Mouse (Mus musculus): ENCODE measurements around the gene Ube2u.

Ube2u gene

DNA sequence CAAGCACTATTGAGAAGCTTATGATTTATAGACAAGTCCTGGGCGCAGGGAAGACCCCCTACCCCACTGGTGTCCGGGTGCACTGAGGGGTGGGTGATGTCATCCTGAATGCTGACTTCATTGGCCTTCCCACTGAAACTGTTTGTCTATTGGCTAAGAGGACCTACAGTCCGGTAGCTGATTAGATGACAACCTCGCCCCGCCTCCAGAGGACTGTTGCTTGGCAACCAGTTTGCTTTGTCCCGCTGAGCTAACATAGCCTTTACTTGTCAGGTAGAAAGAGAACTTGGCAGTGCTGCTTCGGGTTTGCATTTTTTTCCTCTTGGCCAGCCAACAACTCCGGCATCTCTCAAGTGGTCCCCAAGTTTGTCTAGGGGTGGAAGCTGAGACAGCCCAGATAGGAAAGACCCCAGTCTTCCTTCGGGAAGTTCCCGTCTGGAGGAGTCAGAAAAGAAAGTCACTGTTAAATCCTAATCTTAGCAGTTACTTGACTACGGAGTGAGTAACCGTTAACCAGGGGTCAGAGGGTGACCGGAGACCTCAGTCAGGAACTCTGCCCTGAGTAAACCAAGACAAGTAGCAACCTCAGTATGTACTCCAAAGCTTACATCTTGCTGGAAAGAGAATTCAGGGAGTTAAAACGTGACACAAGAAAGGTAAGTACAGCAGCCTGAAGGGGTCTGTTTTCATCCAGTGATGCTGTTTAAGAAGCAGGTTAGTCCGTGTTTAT, at the start of gene Ube2u:
Gene Ube2u (plus strand): TSS at position 258 of the 730 bp plus-strand sequence.
- TF ChIP-seq GATA4 (IDR thresholded peaks at IDR 0.05; ENCODE audit: insufficient replicate concordance, low read length) = no peak

DNA sequence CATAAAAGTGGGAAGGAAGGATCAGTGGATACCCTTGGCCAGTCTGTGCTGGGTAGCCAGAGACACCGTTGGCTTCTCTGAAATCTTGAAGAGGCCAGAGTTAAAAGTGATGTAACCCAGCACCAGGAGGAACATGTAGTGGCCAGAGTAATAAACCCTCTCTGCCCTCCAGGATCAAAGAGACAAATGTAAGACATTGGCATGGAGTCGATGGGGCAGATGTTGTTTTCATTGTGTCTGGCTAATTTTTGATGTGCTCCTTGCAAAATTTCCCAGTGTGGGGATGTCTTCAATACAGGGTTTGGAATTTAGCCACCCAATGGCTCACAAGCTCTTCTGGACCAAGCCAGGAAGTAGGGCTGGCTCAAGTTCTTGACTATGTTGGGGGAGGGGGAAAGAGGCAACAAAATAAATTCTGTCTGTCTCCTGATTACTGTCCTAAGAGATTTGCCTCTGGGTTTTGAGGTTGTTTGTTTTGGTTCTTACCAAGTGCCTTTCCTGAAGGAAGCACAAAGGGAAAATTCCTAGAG, 49.2 kb upstream of the Ube2u start:
- TF ChIP-seq GATA4 (IDR thresholded peaks at IDR 0.05; ENCODE audit: insufficient replicate concordance, low read length) = no peak

DNA sequence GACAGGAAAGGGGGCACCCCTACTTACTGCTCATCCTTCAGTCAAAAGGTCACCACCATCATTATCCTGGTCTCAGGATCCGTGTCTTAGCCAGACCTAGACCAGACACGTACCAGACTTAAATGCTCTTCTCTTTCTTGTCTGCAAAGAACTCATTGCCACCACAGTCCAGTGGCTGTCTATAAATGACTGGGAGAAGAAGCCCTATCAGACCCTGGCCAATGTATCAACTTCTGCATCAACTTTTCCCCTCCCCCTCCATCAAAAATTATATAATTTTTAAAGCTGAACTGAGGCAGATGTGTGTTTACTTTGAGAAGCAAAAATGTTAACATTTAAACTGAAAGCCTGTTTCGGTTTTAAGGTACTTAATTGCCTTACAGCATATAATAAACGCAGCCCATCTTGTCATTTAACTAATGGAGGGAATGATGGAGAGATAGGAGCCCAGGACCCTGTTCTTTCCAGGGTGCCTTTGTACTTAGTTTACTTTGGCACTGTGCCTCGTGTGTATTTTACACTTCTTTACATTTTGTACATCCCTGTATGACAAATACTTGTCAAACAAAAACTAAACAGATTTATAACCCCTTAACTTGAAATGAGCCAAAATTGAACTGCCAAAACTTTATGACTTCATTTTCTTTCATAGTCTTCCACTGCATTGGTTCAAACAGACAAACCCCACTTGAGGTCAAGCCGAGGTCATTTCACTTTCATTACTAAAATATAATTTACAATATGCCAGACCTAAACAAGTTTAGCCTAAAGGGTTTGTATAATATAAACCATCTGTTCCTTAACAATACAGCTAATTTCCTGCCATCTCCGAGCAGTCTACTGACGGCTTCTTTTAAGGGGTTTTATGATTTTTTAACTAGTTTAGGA, 43.1 kb upstream of the Ube2u start:
- no peak for TF ChIP-seq GATA4 (IDR thresholded peaks at IDR 0.05; ENCODE audit: insufficient replicate concordance, low read length)

DNA sequence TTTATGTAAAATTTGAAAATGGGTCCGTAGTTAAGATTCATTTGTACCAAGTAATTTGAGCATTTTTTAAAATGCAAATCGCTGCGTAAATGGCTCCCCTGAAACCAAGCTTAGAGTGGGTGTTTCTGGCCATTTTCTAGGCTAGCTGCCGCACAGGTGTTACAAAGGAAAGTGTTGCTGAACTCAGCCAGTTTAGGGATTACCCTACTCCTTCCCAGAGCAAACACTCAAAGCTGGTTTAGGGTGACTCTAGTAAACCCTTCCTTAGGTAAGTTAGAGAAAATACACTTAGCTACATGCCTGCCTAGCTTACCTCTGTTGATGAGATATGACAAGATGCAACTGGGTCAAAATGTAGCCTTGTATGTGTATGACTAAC, 42.5 kb upstream of the Ube2u start:
- TF ChIP-seq GATA4 (IDR thresholded peaks at IDR 0.05; ENCODE audit: insufficient replicate concordance, low read length) = no peak

DNA sequence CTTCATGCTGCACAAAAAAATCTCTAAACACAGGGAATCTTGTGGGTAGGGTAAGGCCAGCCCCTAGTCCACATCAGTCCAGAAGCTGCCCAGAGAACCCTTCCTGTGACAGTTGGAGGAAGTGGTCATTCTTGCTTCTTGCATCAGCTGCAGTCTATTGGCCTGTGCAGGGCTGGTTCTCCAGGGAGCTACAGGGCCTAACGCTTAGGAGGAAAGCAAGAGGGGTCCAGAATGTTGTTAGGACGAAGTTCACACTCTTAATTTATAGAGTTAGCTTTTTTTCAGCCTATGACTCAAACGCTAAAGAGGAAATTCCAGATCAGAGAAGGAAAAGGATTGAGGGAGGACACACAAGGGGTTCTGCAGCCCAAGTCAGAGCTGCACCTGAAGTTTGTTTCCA, 31.8 kb upstream of the Ube2u start:
- no peak for TF ChIP-seq GATA4 (IDR thresholded peaks at IDR 0.05; ENCODE audit: insufficient replicate concordance, low read length)

DNA sequence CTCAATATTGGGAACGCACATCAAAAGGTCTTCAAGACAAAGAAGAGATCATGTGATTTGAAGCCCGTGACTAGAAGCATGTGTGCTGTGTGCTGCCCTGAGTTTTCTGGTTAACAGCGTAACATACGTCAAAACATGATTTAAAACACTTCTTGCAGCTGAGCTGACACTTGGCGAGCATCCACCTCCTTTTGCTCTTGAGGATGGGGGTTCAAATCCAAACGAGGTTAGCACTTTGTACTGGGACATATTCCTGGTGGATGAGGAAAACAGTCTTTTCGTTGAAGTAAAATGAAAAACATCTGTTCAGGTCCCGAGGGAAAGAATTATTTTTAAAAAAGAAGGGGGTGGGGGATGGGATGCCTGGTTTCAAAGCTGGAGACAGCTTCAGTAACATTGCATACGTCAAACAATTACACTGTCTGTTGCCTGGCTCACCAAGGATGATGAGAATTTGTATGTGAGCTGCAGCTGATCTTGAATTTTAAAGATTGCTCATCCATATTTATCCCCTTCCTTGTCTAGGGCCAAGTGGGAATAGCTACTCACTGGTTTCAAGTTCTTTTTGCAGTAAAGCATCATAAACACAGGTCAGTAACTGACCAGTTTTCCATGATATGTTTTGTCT, 16.0 kb upstream of the Ube2u start:
- TF ChIP-seq GATA4 (IDR thresholded peaks at IDR 0.05; ENCODE audit: insufficient replicate concordance, low read length) = no peak

DNA sequence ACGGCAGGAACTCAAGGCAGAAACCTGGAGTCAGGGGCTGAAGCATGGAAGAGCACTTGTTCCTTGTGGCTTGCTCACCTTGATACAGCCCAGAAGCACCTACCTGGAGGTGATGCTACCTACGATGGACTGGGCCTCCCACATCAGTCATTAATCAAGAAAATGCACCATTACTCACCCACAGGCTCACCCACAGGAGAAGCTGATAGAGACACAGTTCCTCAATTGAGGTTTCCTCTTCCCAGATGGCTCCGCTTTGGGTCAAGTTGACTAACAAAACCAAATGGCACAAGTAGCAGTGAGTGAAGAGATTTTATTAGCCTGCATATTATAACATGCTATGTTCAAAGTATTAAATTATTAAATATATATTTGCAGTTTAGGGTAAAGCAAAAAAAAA, 9.8 kb downstream of the Ube2u start:
- no peak for TF ChIP-seq GATA4 (IDR thresholded peaks at IDR 0.05; ENCODE audit: insufficient replicate concordance, low read length)

DNA sequence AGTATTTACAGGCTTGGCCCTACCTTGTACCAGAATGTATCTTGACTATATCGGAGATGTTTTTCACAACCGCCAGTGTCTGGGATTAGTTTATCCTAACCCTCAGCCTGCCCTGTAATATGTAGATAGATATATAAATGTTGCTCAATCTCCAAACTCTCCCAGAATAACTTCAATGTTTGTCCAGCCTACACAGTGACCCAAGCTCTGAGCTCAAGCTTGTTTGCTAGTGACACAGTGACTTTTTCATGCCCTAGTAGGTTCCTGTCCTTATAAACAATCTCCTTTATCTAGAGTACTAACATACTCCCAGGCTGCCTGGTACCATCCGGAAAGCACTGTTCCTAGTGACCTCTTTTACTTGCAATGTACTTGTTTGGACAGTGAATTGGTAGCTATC, 16.5 kb downstream of the Ube2u start:
- TF ChIP-seq GATA4 (IDR thresholded peaks at IDR 0.05; ENCODE audit: insufficient replicate concordance, low read length) = no peak

DNA sequence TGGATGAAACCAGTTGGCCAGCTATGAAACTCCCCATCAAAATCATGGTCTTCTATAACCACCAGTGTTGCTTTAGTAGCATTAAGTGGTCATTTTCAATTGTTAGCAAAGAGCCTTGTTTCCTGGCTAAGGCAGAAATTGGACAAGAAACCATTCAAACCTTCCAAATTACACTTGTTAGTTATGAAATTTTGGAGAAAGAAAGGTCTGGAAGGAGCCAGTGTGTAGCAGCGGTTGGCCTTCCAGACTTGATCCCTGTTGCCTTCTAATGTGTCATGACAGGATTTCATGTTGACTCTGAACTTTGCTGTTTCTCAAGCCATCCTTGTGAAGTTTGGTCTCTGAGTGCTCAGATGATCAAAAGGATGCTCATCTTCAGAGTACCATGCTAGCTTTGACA, 17.9 kb downstream of the Ube2u start:
- no peak for TF ChIP-seq GATA4 (IDR thresholded peaks at IDR 0.05; ENCODE audit: insufficient replicate concordance, low read length)

DNA sequence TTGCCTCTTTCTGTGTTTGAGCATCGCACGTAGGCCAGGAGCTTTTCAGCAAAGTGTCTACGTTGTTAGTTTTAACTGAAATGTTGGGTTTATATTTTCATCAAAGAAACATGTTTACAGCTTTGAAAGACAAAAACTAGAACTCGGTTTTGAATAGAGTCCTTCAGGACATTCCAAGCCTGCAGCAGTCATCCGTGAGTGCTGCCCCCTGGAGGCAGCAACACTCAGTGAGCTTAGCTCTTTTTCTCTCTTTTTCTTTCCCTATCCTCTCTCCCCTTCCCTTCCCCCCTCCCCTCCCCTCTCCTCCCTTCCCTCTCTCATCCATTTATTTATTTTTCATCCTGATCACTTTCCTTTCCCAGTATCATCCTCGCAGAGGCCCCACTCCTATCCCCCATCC, 19.5 kb downstream of the Ube2u start:
- TF ChIP-seq GATA4 (IDR thresholded peaks at IDR 0.05; ENCODE audit: insufficient replicate concordance, low read length) = no peak

DNA sequence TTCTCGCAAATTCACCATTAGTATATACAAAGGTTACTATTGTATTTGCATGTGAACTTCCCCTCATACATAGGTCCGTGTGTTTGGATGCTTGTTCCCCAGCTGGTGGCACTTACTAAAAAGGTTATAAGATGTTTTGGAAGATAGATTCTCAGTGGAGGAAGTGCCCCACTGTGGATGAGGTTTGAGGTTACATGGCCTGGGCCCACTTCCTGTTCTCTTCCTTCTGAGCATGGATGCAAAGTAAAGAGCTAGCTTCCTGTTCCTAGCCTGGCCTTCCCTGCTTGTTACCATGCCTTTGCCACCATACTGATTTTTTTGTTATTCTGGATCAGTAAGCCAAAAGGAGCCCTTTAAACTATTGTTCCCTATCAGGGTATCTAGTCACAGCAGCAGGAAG, 24.7 kb downstream of the Ube2u start:
- TF ChIP-seq GATA4 (IDR thresholded peaks at IDR 0.05; ENCODE audit: insufficient replicate concordance, low read length) = no peak

DNA sequence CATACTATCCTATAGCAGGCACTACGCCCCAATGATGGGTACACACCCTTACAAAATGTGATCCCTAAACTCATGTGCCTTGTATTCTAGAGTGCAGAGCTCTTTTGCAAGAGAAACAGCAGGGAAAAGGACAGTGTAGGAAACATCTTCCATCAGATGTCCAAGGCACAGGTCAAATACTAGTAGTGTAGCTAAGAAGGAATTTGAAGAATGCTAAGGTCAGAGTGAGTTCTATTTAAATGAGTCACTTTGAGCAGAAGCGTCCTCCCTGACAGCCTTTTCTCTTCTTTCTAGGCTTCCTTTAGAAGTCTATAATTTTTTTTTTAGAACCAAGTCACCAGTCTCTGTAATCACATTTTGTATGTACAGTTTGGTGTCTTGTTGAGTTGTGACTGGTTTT, 39.0 kb downstream of the Ube2u start:
- no peak for TF ChIP-seq GATA4 (IDR thresholded peaks at IDR 0.05; ENCODE audit: insufficient replicate concordance, low read length)

DNA sequence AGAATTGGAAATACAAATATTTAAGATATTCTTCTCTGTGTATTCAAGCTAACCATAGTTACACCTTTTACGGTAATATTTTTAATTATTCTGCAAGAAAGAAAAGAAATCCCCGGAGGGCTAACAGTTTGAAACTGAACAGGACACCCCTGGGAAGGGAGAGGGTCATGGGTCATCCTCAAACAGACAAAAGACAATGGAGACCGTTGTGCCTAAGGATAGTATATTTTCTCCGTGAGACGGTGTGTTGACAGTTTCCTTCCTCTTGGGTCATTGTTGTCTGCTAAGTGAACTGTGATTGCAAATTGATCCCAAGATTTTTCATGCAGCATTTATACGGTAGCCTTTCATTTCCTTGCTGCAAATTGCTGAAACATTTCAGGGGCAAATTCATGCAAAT, 43.9 kb downstream of the Ube2u start:
- no peak for TF ChIP-seq GATA4 (IDR thresholded peaks at IDR 0.05; ENCODE audit: insufficient replicate concordance, low read length)

DNA sequence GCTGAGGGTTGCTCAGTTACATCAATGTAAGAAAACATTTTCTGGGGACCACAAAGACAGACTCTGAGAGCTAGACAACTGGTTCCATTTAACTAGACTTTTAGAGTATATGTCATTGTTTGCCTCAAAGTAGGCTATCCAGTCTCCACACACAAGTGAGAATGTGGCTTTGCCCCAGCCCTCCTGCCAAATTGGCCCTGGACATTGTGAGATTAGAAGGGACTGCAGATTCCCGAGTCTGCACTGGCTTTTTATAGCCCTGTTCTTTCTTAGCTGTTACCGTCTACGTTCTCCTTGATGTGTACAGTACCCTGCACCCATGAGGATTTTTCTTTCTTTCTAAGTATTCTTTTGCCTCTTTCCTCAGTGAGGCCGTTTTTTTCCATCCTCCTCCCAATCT, 46.1 kb downstream of the Ube2u start:
- no peak for TF ChIP-seq GATA4 (IDR thresholded peaks at IDR 0.05; ENCODE audit: insufficient replicate concordance, low read length)

DNA sequence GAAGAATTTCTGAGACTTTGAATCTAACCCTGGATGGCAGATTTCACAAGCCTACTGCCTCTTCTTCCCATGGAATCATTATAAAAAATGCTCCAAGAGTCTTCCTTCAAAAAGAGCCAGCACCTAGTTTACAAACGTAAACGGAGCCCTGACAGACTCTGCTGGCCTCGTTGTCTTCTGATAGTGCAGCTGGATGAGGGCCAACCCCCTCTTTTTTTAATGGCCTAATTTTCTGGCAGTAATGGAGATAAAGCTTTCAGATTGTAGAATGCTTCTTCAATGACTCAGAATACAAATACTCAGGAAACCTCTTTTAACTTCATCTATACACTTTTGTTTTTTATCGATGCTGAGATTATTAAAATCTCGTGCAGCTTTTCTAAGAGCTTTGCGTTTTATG, 47.6 kb downstream of the Ube2u start:
- no peak for TF ChIP-seq GATA4 (IDR thresholded peaks at IDR 0.05; ENCODE audit: insufficient replicate concordance, low read length)

DNA sequence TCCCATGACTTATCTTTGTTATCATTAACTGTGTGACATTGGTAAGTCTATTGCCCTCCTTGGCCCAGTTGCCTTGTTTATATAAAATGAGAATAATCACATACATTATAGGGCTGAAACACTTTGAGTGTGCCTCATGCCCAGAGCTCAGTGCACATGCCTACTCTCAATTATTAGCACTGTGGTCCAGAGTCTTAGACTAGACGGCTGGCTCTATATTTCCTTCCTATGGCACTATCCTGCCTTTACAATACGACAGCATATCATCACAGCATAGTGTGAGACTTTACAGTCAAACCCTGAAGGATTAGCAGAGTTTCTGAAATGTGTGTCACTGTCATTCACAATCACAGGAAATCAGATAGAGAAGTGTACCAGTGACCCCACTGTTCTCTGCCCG, 48.4 kb downstream of the Ube2u start:
- no peak for TF ChIP-seq GATA4 (IDR thresholded peaks at IDR 0.05; ENCODE audit: insufficient replicate concordance, low read length)
